Mouse (Mus musculus): ENCODE measurements around the gene Ucn2. TPM values are rescaled to one million over a fixed set of nuclear protein-coding genes. Genes with fewer than 3 reads are reported as not detected.

Ucn2 gene
- 0.31 and 0.40 TPM in 2 replicates for polyA plus RNA-seq (2015; fragmentation: Nextera tagmentation; extraction: Ambion mirVana)

DNA sequence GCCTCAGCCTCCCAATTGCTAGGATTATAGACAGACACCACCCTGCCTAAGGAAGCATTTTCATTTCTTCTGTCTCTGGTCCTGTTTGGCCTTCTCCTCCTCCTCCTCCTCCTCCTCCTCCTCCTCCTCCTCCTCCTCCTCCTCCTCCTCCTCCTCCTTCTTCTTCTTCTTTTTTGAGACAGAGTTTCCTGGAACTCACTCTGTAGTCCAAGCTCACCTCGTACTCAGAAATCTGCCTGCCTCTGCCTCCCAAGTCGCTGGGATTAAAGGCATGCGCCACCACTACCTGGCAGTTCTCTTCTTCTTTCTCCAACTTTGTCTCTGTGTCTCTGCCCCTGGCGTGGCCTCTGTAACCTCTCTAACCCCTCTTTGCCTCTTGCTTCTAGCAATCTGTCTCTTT, at the start of gene Ucn2:
Gene Ucn2 (plus strand): TSS at position 301 of the 400 bp plus-strand sequence.
- H3K27ac ChIP-seq (ENCODE audit: low read length): no peak within 1 kb of the TSS
- H3K9me3 ChIP-seq (replicated peaks; ENCODE audit: control insufficient read depth, low read length): no peaks in the 10 kb centered on the region
- no peak within 1 kb of the TSS for H3K4me2 ChIP-seq (ENCODE audit: low read depth, low read length)
- peaks cover 25% of the 10 kb centered on the region for H3K4me1 ChIP-seq (ENCODE audit: control insufficient read depth, insufficient read depth, low read length)
- 85% methylated on average over 4 of the region's 4 CpGs for WGBS
- H3K4me3 ChIP-seq (replicated peaks; ENCODE audit: low read length): no peak within 1 kb of the TSS
- no peak for ATAC-seq (ENCODE audit: insufficient read depth, low FRiP score)
- no peak within 1 kb of the TSS for H3K9ac ChIP-seq (ENCODE audit: low read length)
- H3K36me3 ChIP-seq (ENCODE audit: control insufficient read depth, insufficient read depth, low read length): no peaks in the 10 kb centered on the region
- no peaks in the 10 kb centered on the region for H3K27me3 ChIP-seq (ENCODE audit: control insufficient read depth, insufficient read depth, low read length)

DNA sequence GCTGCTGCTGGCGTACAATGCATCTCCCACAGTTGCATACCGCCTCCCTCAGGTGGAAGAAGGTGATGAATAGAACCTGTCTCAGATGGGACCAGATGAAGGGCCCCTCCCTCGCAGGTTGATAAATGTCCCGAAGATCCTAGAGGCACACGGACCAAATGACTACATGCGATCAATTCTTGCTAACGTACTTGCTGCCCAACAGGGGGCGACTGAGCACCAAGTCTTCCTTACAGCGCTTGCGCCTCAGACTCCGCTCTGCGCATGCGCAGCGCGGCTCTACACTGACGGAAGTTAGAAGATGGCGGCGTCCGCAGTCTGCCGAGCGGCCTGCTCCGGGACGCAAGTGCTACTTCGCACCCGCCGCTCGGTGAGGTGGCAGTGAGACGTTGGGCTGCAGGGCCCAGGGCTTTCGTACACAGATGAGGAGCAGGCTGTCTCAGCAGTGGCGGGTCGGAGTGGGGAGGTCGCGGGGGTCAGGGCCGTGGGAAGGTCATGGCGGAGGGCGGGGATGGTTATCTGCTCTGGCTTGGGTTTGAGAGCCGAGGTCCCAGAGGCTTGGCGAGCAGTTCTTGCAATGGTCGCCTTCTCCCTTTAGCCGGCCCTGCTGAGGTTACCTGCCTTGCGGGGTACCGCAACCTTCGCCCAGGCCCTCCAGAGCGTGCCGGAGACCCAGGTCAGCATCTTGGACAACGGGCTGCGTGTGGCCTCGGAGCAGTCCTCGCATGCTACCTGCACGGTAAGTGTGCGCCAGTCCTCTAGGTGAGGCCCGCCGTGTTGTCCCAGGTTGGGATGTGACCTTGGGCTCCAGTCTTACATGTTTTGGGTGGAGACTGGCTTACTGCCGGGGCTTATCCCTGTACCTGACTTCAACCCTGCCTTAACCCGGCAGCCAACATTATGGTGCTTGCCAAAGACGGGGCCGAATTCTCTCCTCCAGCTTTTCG, 49.1 kb upstream of the Ucn2 start, which contains the start of gene Uqcrc1:
Gene Uqcrc1 (plus strand): TSS at position 216 of the 947 bp plus-strand sequence.
- peaks cover 16% of the 10 kb centered on the region; the same call in 1 of the 2 replicates for H3K36me3 ChIP-seq (ENCODE audit: control insufficient read depth, insufficient read depth, low read length)
- peaks cover 4% of the 10 kb centered on the region for H3K4me1 ChIP-seq (ENCODE audit: control insufficient read depth, insufficient read depth, low read length)
- H3K27me3 ChIP-seq (ENCODE audit: control insufficient read depth, insufficient read depth, low read length): no peaks in the 10 kb centered on the region
- H3K9me3 ChIP-seq (replicated peaks; ENCODE audit: control insufficient read depth, low read length): no peaks in the 10 kb centered on the region
- WGBS: under 1% methylated on average over 57 of the region's 58 CpGs
- peak within 1 kb of the TSS; percentile 75; the same call in 1 of the 2 replicates for H3K27ac ChIP-seq (ENCODE audit: low read length)
- ATAC-seq (ENCODE audit: insufficient read depth, low FRiP score): peak; percentile 93
- H3K4me2 ChIP-seq (ENCODE audit: low read depth, low read length): peak within 1 kb of the TSS; percentile 60
- peak within 1 kb of the TSS; percentile 96 for H3K4me3 ChIP-seq (replicated peaks; ENCODE audit: low read length)
- H3K9ac ChIP-seq (ENCODE audit: low read length): peak within 1 kb of the TSS; percentile 96

DNA sequence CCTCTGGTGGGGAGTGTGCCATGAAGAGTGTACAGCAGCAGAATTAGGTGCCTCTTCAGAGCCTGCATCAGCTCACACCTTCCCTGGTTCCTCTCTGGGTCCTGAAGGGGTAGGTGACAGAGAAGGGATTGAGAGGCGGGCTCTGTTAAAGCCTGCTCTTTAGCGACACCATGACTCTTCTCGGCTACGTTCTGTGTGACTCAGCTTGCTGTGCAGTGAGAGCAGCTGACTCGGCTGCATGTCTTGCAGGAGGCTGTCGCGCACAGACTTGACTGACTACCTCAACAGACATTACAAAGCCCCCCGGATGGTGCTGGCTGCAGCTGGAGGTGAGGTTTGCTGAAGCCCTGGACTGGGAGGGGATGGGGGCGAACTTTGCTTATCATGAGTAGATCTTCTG, 40.7 kb upstream of the Ucn2 start:
- peak overlapping the region; percentile 52 for H3K27ac ChIP-seq (ENCODE audit: low read length)
- peaks cover 13% of the 10 kb centered on the region for H3K4me1 ChIP-seq (ENCODE audit: control insufficient read depth, insufficient read depth, low read length)
- H3K4me3 ChIP-seq (replicated peaks; ENCODE audit: low read length): no peak overlapping the region
- H3K4me2 ChIP-seq (ENCODE audit: low read depth, low read length): no peak overlapping the region
- H3K9ac ChIP-seq (ENCODE audit: low read length): no peak overlapping the region
- ATAC-seq (ENCODE audit: insufficient read depth, low FRiP score): no peak
- WGBS: 75% methylated on average over 9 of the region's 9 CpGs
- no peaks in the 10 kb centered on the region for H3K27me3 ChIP-seq (ENCODE audit: control insufficient read depth, insufficient read depth, low read length)
- H3K9me3 ChIP-seq (replicated peaks; ENCODE audit: control insufficient read depth, low read length): no peaks in the 10 kb centered on the region
- peaks cover 38% of the 10 kb centered on the region for H3K36me3 ChIP-seq (ENCODE audit: control insufficient read depth, insufficient read depth, low read length)

DNA sequence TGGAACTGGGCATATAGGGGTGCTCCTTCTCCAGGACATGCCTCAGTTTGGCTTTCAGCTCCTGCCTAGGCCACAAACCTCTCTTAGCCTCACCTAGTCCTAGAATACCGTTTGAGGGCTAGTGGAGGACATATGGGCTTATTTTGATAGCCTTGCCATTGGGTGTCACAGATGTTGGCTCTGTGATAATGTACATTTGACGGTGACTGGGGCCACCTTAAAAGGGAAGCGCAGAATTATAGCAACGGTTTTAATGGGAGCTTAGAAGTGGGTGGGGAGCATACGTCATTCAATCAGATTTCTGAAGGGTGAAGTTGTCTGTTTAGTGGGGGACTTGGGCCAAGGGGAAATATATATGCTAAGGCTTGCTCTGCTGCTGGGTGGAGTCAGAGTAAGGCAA, 40.2 kb upstream of the Ucn2 start:
- Histone ChIP-seq H3K27me3 (ENCODE audit: control insufficient read depth, insufficient read depth, low read length) (no peaks in the 10 kb centered on the region), H3K27ac (ENCODE audit: low read length) (peak overlapping the region; percentile 49), H3K9ac (ENCODE audit: low read length) (no peak overlapping the region), H3K4me3 (replicated peaks; ENCODE audit: low read length) (no peak overlapping the region), H3K9me3 (replicated peaks; ENCODE audit: control insufficient read depth, low read length) (no peaks in the 10 kb centered on the region), H3K4me2 (ENCODE audit: low read depth, low read length) (no peak overlapping the region), H3K4me1 (ENCODE audit: control insufficient read depth, insufficient read depth, low read length) (peaks cover 16% of the 10 kb centered on the region), H3K36me3 (ENCODE audit: control insufficient read depth, insufficient read depth, low read length) (peaks cover 43% of the 10 kb centered on the region)
- 83% methylated on average over 5 of the region's 5 CpGs for WGBS
- ATAC-seq (ENCODE audit: insufficient read depth, low FRiP score): no peak

DNA sequence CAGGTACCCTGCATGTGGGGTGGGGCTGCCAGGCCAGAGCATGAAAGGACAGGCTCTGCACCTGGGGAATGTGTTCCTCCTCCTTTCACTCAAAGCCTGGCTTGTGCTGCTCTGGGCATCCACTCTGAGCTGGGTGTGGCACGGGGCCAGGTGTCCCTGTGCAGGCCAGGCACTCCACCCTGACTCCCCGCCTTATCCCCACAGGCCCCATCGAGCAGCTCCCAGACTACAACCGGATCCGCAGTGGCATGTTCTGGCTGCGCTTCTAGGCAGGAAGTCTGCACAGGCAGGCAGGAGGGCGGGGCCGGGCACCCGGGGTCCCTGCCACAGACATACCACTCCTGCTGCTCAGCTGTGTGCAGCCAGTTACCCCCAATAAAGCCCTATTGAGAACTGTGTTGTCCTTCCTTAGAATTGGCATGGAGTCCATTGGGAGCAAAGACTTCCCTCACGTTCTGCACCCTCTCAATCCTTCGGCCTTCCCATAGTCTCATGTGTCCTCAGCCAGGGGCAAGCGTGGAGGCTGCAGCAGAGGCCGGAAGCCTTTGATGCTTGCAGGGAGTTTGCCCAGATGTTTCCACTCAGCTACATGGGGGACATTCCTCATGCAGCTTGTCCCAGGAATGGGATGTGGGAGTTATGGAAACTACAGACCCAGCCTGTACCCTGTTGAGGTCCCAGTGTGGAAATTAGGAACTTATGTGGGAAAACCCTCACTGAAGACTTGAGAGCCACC, 36.4 kb upstream of the Ucn2 start:
- Histone ChIP-seq H3K4me2 (ENCODE audit: low read depth, low read length) (peak overlapping the region; percentile 5; the same call in 1 of the 2 replicates), H3K9ac (ENCODE audit: low read length) (no peak overlapping the region; the same call in 1 of the 2 replicates), H3K4me3 (replicated peaks; ENCODE audit: low read length) (no peak overlapping the region), H3K9me3 (replicated peaks; ENCODE audit: control insufficient read depth, low read length) (no peaks in the 10 kb centered on the region), H3K27me3 (ENCODE audit: control insufficient read depth, insufficient read depth, low read length) (no peaks in the 10 kb centered on the region), H3K27ac (ENCODE audit: low read length) (peak overlapping the region; percentile 95), H3K4me1 (ENCODE audit: control insufficient read depth, insufficient read depth, low read length) (peaks cover 21% of the 10 kb centered on the region), H3K36me3 (ENCODE audit: control insufficient read depth, insufficient read depth, low read length) (peaks cover 37% of the 10 kb centered on the region)
- peak; percentile 81 for ATAC-seq (ENCODE audit: insufficient read depth, low FRiP score)
- WGBS: 57% methylated on average over 13 of the region's 13 CpGs

DNA sequence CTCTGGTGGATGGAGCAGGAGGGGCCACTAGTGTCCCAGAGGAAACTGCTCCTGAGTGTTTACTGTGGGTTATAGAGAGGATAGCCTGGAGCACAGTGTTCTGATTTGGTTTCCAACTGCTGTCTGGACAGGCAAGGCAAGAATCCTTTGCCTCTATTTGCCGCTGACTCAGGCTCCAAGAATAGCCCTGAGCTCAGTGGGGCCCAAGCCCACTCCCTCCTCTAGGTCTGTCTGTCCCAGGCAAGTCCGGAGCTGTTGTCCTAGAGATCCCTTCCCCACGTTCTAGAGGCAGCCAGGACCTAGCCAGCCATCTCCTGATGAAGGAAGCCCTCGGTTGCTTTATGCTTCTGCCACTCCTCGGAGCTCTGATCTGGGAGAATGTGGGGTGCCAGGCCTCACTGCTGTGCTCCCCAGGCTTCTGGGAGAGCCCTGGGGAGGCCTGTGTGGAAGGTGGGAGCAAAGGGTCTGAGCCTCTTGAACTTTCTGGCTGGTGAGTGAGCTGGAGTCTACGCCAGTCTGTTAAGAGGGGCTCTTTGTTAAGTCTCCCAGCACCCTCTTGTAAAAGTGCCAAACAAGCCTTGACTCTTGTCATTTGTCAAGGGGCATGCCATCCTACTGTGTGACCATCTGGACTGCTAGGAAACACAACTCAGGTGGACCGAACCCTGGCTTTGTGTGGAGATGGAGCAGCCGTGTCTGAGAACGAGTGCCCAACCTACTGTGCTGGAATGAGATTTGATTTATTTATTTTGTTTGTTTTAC, 35.7 kb upstream of the Ucn2 start:
- Histone ChIP-seq H3K4me3 (replicated peaks; ENCODE audit: low read length) (no peak overlapping the region), H3K36me3 (ENCODE audit: control insufficient read depth, insufficient read depth, low read length) (peaks cover 34% of the 10 kb centered on the region), H3K9ac (ENCODE audit: low read length) (no peak overlapping the region; the same call in 1 of the 2 replicates), H3K9me3 (replicated peaks; ENCODE audit: control insufficient read depth, low read length) (no peaks in the 10 kb centered on the region), H3K27ac (ENCODE audit: low read length) (peak overlapping the region; percentile 95), H3K27me3 (ENCODE audit: control insufficient read depth, insufficient read depth, low read length) (no peaks in the 10 kb centered on the region), H3K4me1 (ENCODE audit: control insufficient read depth, insufficient read depth, low read length) (peaks cover 21% of the 10 kb centered on the region), H3K4me2 (ENCODE audit: low read depth, low read length) (no peak overlapping the region)
- peak; percentile 14; the same call in 1 of the 2 replicates for ATAC-seq (ENCODE audit: insufficient read depth, low FRiP score)
- 79% methylated on average over 9 of the region's 9 CpGs for WGBS

DNA sequence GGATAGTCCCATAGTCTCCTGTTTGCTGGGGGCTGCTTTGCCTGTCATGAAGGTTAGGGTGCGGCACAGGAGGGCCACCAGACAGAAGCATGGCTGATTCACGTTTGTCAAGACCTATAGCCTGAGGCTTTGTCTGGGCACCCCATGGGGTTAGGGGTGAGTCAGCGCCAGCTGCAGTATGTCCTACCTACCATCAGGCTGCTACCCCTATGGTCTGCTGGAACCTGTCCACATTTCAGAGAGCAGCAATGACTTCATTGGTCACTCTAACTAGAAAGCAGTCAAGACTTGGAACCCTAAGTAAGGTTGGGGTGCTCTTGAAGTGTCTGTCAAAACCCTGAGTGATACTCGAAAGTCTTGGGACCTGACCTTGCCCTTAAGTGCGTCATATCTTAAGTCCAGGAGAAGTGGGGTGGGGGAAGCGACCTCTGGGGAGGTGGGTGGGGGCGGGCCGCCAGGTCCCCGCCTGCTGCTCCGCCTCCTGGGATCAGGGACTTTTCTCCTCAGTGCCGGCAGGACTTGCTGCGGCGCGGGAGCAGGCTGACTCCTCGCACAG, 32.7 kb upstream of the Ucn2 start, which contains the start of gene Col7a1:
Gene Col7a1 (plus strand): TSS at position 506 of the 556 bp plus-strand sequence.
- Histone ChIP-seq H3K4me1 (ENCODE audit: control insufficient read depth, insufficient read depth, low read length) (peaks cover 21% of the 10 kb centered on the region), H3K9me3 (replicated peaks; ENCODE audit: control insufficient read depth, low read length) (no peaks in the 10 kb centered on the region), H3K4me3 (replicated peaks; ENCODE audit: low read length) (peak within 1 kb of the TSS; percentile 37), H3K27ac (ENCODE audit: low read length) (no peak within 1 kb of the TSS), H3K9ac (ENCODE audit: low read length) (peak within 1 kb of the TSS; percentile 54), H3K4me2 (ENCODE audit: low read depth, low read length) (peak within 1 kb of the TSS; percentile 41), H3K36me3 (ENCODE audit: control insufficient read depth, insufficient read depth, low read length) (peaks cover 12% of the 10 kb centered on the region), H3K27me3 (ENCODE audit: control insufficient read depth, insufficient read depth, low read length) (no peaks in the 10 kb centered on the region)
- WGBS: 10% methylated on average over 15 of the region's 15 CpGs
- no peak for ATAC-seq (ENCODE audit: insufficient read depth, low FRiP score)

DNA sequence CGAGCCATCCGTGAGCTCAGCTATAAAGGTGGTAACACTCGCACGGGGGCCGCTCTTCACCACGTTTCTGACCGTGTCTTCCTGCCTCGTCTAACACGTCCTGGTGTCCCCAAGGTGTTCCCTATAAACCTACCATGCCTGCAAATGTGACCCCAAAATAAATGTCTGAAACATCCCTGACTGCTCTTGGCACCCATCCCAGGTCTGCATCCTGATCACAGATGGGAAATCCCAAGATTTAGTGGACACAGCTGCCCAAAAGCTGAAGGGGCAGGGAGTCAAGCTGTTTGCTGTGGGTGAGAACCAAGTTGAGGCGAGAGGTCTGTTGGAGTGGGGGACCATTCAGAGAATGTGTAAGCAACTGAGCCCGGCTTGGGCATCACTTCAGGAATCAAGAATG, 30.6 kb upstream of the Ucn2 start:
- H3K27me3 ChIP-seq (ENCODE audit: control insufficient read depth, insufficient read depth, low read length): no peaks in the 10 kb centered on the region
- ATAC-seq (ENCODE audit: insufficient read depth, low FRiP score): no peak
- H3K9me3 ChIP-seq (replicated peaks; ENCODE audit: control insufficient read depth, low read length): no peaks in the 10 kb centered on the region
- H3K9ac ChIP-seq (ENCODE audit: low read length): no peak overlapping the region
- no peak overlapping the region for H3K4me3 ChIP-seq (replicated peaks; ENCODE audit: low read length)
- peaks cover 7% of the 10 kb centered on the region; the same call in 1 of the 2 replicates for H3K4me1 ChIP-seq (ENCODE audit: control insufficient read depth, insufficient read depth, low read length)
- WGBS: 79% methylated on average over 11 of the region's 11 CpGs
- H3K36me3 ChIP-seq (ENCODE audit: control insufficient read depth, insufficient read depth, low read length): peaks cover 4% of the 10 kb centered on the region; the same call in 1 of the 2 replicates
- H3K27ac ChIP-seq (ENCODE audit: low read length): no peak overlapping the region
- H3K4me2 ChIP-seq (ENCODE audit: low read depth, low read length): no peak overlapping the region
